Comparison of ENCODE assay signal across 27 mouse cellular contexts in genomic region chr7:49877307-49877706, GRCm38 (mm10). TPM values are rescaled to one million over a fixed set of nuclear protein-coding genes. Genes with fewer than 3 reads are reported as not detected.
"Had no signal": no experiment of that assay in that cellular context is flagged by ENCODE, and none has a peak within 500 bp of the region (broad histone marks: within the 10 kb centered on the region; RNA-seq: fewer than 3 reads in every experiment).

No protein-coding gene starts in this region.

- H3K27me3 ChIP-seq: liver, embryonic 15.5 days; lung, embryonic 15.5 days; neural tube, embryonic 12.5 days; neural tube, embryonic 15.5 days had no signal

- H3K9me3 ChIP-seq: liver, embryonic 15.5 days; lung, embryonic 15.5 days; midbrain, embryonic 10.5 days; neural tube, embryonic 12.5 days; neural tube, embryonic 15.5 days had no signal

- H3K9ac ChIP-seq: liver, embryonic 15.5 days; lung, embryonic 15.5 days; neural tube, embryonic 12.5 days; neural tube, embryonic 15.5 days had no signal

- H3K4me3 ChIP-seq: layer of hippocampus, adult 2 months; left cerebral cortex, adult 2 months; liver, embryonic 15.5 days; lung, embryonic 15.5 days; megakaryocyte, embryonic 14.5 days; midbrain, embryonic 10.5 days; neural tube, embryonic 12.5 days; neural tube, embryonic 15.5 days had no signal

- H3K36me3 ChIP-seq: liver, embryonic 15.5 days; lung, embryonic 15.5 days; midbrain, embryonic 10.5 days; neural tube, embryonic 12.5 days; neural tube, embryonic 15.5 days had no signal

- H3K27ac ChIP-seq: kidney, postnatal 0 days; layer of hippocampus, adult 2 months; left cerebral cortex, adult 2 months; liver, embryonic 15.5 days; lung, embryonic 15.5 days; midbrain, embryonic 10.5 days; neural tube, embryonic 12.5 days; neural tube, embryonic 15.5 days; stomach, postnatal 0 days had no signal

- DNase-seq: kidney, postnatal 25 days; layer of hippocampus, adult 9-11 months; lung, adult 18-20 months; lung, postnatal 10 days; lung, postnatal 36 days; midbrain, embryonic 14.5 days; right cerebral cortex, adult 18-20 months; right cerebral cortex, postnatal 14 days; right cerebral cortex, postnatal 4 days; thymus, adult 2 months; thymus, postnatal 14 days had no signal

- H3K4me1 ChIP-seq: liver, embryonic 15.5 days had no signal

- H3K4me2 ChIP-seq: liver, embryonic 15.5 days; lung, embryonic 15.5 days; neural tube, embryonic 12.5 days; neural tube, embryonic 15.5 days had no signal

RNA-seq across cellular contexts. Expression of gene Slc6a5, which starts 32.6 kb away (rescaled TPM):
- total RNA-seq: layer of hippocampus, adult 2 months; liver, adult 2 months had no signal
- polyA plus RNA-seq: kidney, embryonic 14.5 days; kidney, postnatal 0 days; large intestine, adult 2 months; limb, embryonic 11.5 days; liver, adult 2 months; liver, embryonic 15.5 days; midbrain, embryonic 10.5 days; stomach, embryonic 14.5 days; stomach, postnatal 0 days; urinary bladder, adult 2 months had no signal
